Mouse (Mus musculus) CH12F3 (cell line): ENCODE results near the gene Wnt3a.
"Not testable (repeated sequence)": the region's sequence is repeated elsewhere in the genome, so short reads cannot be mapped to it uniquely, and the experiment has no call there.

Experiments
- in situ Hi-C: fragments of 300-500 bp; cut with MboI; formaldehyde crosslinking; loops from 2 replicates; pipeline ENCODE4 v1.14.3; 2020; ENCODE audit warnings: low sequenced_read_pairs

Gene Wnt3a

DNA sequence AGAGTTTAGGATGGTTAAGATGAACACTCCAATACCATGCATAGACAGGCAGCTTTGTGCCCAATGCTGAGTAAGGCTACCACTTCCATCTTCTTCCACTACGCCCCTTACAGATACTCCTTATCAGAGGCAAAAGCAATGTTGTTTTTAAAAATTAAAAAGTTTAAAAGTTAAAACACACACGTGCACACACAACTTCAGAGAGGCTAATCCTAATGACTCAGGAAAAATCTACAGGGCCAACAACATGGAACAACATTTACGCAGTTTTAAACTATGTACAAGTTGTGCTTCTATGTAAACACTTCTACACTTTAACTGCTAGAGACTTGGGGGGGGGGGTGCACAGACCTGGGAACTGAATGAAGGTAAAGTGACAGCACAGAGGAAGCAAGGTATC, 66.5 kb downstream of the Wnt3a start:
- in situ Hi-C loops, result no loop called here

DNA sequence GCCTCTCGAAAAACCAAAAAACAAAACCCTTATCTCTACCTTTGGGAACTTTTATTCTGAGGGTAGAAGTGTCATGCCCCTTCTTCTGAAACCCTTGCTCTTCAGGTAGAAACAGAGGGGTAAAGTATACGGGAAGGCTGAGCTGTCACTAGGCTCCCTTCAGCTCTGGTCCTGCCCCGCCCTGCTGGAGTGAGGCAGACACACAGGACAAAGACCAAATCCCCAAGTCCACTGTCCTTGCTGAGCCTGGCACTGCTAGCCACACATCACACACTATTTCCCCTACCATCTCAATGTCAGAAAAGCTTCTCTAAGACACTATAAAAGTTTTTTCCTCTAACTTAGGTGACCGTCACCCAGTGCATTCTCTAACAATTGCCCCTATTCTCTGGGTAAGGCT, 68.2 kb downstream of the Wnt3a start:
- in situ Hi-C loops, result no loop called here

DNA sequence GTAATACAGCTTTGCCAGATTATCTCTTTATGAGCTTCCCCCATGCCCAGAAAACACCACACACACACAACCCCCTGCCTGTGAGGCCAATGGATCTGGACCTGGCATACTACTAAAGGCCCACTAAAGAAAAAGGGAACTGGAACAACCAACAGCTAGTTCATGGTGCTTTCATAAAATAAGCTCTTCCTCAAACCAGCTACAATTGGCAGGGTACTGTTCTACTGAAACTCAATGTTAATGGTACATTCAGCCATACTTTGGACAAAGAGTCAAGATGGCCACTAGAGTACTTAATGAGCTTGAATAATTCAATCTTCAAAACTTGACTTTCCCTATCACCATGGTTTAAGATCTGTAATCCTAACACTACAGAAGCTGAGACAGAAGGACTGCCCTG, 68.9 kb downstream of the Wnt3a start:
- in situ Hi-C loops, result no loop called here

- in situ Hi-C loops, result no loop called here
Measured at GRCm38 (mm10) chr11:59219064-59219463, 71.5 kb downstream of the Wnt3a start.

DNA sequence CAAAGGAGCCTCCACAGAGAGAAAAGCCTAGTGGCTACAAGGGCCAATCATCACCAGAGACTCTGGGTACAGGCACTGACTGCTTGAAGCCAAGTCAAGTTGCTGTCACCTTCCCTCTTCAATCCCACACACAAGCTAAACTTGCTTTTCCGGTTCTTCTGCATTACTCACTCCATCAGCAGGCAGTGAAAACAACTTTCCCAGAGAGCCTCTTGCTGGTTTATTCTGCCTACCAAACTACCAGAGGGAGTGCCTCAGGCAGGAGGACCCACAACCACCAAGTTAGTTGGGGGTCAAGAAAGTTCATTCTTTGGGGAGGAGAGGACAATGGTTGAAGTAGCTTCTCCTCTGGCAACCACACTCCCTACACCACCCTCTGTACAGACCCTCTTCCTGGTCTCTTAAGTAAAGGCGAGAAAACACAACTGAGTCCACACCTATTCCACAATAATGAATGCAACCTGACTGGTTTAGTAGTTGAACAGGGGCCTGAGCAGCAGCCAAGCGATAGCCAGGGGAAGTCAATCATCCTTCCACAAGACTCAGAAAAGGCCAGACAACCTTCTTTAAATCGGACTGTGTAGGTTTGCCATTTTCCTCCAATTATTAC, 72.1 kb downstream of the Wnt3a start:
- in situ Hi-C loops, result no loop called here

- in situ Hi-C loops, result no loop called here
Measured at GRCm38 (mm10) chr11:59216955-59217354, 73.6 kb downstream of the Wnt3a start.

DNA sequence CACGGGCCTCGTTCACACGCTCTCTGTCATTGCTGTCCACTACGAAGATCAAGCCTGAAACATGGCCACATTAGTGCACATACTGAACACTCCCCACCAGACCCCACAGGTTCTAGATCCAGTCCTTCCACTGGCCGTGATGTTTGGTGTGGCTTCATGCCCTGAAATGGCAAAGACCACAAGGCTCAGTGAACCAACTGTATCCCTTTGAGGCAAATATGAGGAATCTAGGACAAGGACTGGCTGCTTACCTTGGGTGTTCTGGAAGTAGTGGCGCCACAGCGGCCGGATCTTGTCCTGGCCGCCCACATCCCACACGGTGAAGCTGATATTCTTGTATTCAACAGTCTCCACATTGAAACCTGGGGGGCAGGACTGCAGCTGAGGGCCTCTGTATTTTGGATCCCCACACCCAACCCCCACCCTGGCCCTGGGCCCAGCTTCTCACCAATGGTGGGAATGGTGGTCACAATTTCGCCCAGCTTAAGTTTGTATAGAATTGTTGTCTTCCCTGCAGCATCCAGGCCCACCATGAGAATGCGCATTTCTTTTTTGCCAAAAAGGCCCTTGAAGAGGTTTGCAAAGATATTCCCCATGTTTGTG, 77.6 kb downstream of the Wnt3a start:
- in situ Hi-C loops, result no loop called here

DNA sequence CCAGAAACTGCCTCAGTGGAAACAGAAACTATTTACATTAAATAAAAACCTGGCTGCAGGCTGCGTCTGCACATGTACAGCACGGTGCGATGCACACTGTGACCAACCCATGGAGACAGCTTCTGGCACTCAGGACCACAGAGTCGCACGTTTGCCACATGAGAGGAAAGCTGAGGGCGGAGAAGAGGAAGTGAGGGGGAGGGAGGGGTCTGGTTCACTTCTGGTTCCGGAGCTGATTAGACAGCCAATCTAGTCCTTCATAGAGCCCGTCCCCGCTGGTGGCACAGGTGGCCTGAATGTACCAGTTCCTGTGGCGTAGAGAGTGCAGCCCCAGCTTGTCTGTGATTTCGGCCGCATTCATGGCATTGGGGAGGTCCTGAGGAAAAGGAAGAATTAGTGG, 78.2 kb downstream of the Wnt3a start:
- in situ Hi-C loops, result not testable (repeated sequence)

DNA sequence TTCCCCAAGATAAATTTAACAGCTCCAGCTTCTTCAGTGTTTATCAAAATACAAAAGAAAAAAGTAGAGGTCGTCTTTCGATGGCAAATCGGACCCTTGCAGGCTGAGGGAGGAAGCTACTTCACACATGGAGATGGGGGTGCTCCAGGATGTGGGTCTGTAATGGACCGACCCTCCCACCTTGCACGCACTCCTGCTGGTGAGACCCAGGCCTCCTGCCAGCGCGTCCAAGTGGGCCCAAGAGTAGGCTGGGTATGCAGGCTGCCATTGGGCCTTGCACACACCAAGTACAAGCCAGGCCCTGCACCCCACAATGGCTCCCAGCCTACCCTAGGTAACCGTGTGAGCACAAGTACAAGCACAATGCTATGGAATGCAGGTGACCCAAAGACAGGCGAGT, 79.0 kb downstream of the Wnt3a start:
- in situ Hi-C loops, result not testable (repeated sequence)

GRCm38 (mm10) chr11:59210020-59210419, 80.5 kb downstream of the Wnt3a start:
- in situ Hi-C loops, result no loop called here

- in situ Hi-C loops, result no loop called here
Measured at GRCm38 (mm10) chr11:59209580-59209979, 81.0 kb downstream of the Wnt3a start.

- in situ Hi-C loops, result no loop called here
Measured at GRCm38 (mm10) chr11:59209003-59209441, 81.5 kb downstream of the Wnt3a start.

DNA sequence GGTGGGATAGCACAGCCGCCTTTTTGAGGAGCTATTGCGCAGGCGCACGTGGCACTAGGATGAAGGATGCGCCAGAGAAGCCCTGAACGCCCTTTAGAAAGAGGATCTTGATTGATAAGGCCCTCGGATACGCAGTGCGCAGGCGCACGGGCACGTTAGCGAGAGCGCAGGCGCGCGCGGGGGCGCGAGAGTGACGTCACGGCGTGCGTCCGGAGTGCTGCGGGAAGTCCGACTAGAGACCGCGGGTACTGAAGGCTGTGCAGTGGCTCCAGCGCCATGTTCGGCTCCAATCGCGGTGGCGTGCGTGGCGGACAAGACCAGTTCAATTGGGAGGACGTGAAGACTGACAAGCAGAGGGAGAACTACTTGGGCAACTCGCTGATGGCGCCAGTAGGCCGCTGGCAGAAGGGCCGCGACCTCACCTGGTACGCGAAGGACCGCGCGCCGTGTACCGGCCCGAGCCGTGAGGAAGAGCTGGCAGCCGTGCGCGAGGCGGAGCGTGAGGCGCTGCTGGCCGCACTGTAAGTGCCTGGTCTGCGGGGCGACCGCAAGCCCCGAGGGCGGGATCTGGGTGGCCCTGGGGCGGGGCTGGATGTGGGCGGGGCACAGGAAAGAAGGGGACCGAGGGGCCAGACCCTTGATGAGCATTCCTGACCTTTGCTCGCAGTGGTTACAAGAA, 82.3 kb downstream of the Wnt3a start, which contains the start of gene 2310033P09Rik:
TSS of gene 2310033P09Rik (plus strand) at position 169 of the 679 bp plus-strand sequence.
- in situ Hi-C loops, result no loop called here

- in situ Hi-C loops, result no loop called here
Measured at GRCm38 (mm10) chr11:59202081-59202995, 88.2 kb downstream of the Wnt3a start, which contains the start of gene Mrpl55. Gene Mrpl55, plus strand, starts transcription at chr11:59202486.

GRCm38 (mm10) chr11:59201216-59202002, 89.1 kb downstream of the Wnt3a start:
- in situ Hi-C loops, result no loop called here
